Mouse (Mus musculus) G1E (cell line): ENCODE results near the gene Tulp4.
"Not testable (repeated sequence)": the region's sequence is repeated elsewhere in the genome, so short reads cannot be mapped to it uniquely, and the experiment has no call there.

Source experiments
- CTCF ChIP-seq: IDR thresholded peaks from 2 replicates; pipeline ENCODE4 v1.5.1; 2012; ENCODE audit warnings: low read depth, low read length, inconsistent platforms, mixed read lengths
- GATA1 ChIP-seq: IDR thresholded peaks from 2 replicates; pipeline ENCODE4 v1.6.1; 2012; ENCODE audit warnings: borderline replicate concordance, low read length, inconsistent platforms, mixed read lengths
- GATA2 ChIP-seq: IDR thresholded peaks from 2 replicates; pipeline ENCODE4 v1.6.1; 2012; ENCODE audit warnings: low read depth, low read length, inconsistent platforms, borderline replicate concordance
- POLR2AphosphoS5 ChIP-seq: IDR thresholded peaks from 2 replicates; pipeline ENCODE4 v1.6.1; 2012; ENCODE audit warnings: low read depth, low read length, inconsistent platforms; ENCODE audit not compliant: insufficient replicate concordance

DNA sequence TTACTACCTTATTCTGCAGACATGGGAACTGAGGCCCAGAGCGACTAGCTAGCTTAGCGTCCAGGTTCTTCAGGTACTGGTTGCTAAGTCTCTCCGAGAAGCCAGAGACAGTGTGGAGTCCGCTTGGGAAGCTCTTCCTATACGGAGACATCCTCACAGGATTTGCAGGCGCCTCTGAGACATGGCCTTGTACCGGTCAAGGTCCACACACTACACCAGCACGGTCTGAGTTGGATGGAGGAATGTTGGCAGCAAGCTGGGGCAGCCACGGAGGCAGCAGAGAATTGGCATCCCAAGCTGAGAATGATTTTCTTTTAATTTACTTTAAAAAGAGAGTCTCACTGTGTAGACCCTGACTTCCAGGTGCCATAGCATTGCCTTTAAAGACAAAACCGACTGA is 176.9 kb downstream of the Tulp4 start:
- not testable (repeated sequence) for TF ChIP-seq CTCF, POLR2AphosphoS5, GATA1, GATA2
